Mouse (Mus musculus): ENCODE measurements around the gene Ap1m2. TPM values are rescaled to one million over a fixed set of nuclear protein-coding genes. Genes with fewer than 3 reads are reported as not detected.

Gene Ap1m2
- total and polyA plus RNA-seq, 3 experiments = 0.16 TPM; not detected in 2

DNA sequence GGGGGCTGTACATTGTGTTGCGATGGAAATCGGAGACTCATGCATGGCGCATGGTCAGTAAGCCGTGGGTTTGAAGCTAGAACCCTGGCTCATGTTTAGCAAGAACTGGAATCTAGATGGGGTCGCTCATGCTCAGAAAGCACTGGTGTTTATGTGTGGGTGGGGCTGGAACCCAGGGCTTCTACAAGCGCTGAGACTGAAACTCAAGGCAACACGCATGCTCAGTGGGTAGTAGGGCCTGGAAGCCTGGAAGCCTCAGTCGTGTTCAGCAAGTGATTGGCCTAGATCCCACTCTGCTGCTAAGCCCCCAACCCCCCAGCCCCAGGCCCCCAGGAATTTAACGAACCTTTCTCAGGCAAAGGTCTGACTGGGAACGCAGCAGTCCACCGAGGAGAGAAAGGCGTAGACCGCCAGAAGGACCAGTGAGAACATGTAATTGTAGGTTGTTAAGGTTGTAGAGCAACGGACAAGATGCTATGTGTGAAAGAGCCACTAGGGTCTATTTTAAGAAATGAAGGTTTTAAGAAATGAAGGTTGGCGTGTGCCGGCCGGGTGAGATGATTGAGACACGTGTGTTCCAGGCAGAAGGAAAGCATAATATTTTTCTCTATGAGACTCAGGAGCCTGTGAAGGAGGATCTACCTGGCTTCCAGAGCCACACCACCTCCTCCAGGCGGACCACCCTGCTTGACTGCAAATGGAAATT is 10.2 kb upstream of the Ap1m2 start:
- no peak overlapping the region for H3K4me3 ChIP-seq (ENCODE audit: low read depth, low read length)
- H3K36me3 ChIP-seq (replicated peaks) = peaks cover 27% of the 10 kb centered on the region
- DNase-seq (ENCODE audit: low spot score) (no peak), ATAC-seq (ENCODE audit: extremely low read depth, insufficient number of reproducible peaks, low FRiP score, poor library complexity, severe bottlenecking) (no peak)
- H3K27me3 ChIP-seq (ENCODE audit: insufficient read depth, low read length) = no peaks in the 10 kb centered on the region
- peaks cover 51% of the 10 kb centered on the region for H3K4me1 ChIP-seq (ENCODE audit: insufficient read depth, low read depth, low read length)
- H3K9me3 ChIP-seq (replicated peaks) = no peaks in the 10 kb centered on the region; the same call in 1 of the 2 replicates
- no peak for TF ChIP-seq GATA2 (IDR thresholded peaks at IDR 0.05; ENCODE audit: borderline replicate concordance, low read depth, low read length)
- no peak for TF ChIP-seq POLR2AphosphoS5 (IDR thresholded peaks at IDR 0.05; ENCODE audit: insufficient replicate concordance, low read depth, low read length)
- no peak for TF ChIP-seq GATA1 (IDR thresholded peaks at IDR 0.05; ENCODE audit: borderline replicate concordance, low read length)
- no peak for TF ChIP-seq TAL1 (conservative IDR thresholded peaks at IDR 0.05; ENCODE audit: low read depth, low read length)
- no peak for TF ChIP-seq CTCF (IDR thresholded peaks at IDR 0.05; ENCODE audit: low read depth, low read length)

GRCm38 (mm10) chr9:21321513-21321835 is 9.3 kb upstream of the Ap1m2 start:
- H3K4me3 ChIP-seq (ENCODE audit: low read depth, low read length) = peak overlapping the region; percentile 82
- TF ChIP-seq GATA2 (IDR thresholded peaks at IDR 0.05; ENCODE audit: borderline replicate concordance, low read depth, low read length) (no peak), TAL1 (conservative IDR thresholded peaks at IDR 0.05; ENCODE audit: low read depth, low read length) (no peak), POLR2AphosphoS5 (IDR thresholded peaks at IDR 0.05; ENCODE audit: insufficient replicate concordance, low read depth, low read length) (no peak), CTCF (IDR thresholded peaks at IDR 0.05; ENCODE audit: low read depth, low read length) (no peak), GATA1 (IDR thresholded peaks at IDR 0.05; ENCODE audit: borderline replicate concordance, low read length) (no peak)
- H3K4me1 ChIP-seq (ENCODE audit: insufficient read depth, low read depth, low read length) = peaks cover 45% of the 10 kb centered on the region
- no peaks in the 10 kb centered on the region; the same call in 1 of the 2 replicates for H3K9me3 ChIP-seq (replicated peaks)
- peaks cover 25% of the 10 kb centered on the region for H3K36me3 ChIP-seq (replicated peaks)
- no peaks in the 10 kb centered on the region for H3K27me3 ChIP-seq (ENCODE audit: insufficient read depth, low read length)
- ATAC-seq (ENCODE audit: extremely low read depth, insufficient number of reproducible peaks, low FRiP score, poor library complexity, severe bottlenecking) = peak; percentile 22; the same call in 1 of the 2 replicates
- DNase-seq (ENCODE audit: low spot score) = peak; percentile 47

- Histone ChIP-seq H3K36me3 (replicated peaks) (peaks cover 22% of the 10 kb centered on the region), H3K9me3 (replicated peaks) (no peaks in the 10 kb centered on the region; the same call in 1 of the 2 replicates), H3K4me3 (ENCODE audit: low read depth, low read length) (peak within 1 kb of the TSS; percentile 82), H3K27me3 (ENCODE audit: insufficient read depth, low read length) (no peaks in the 10 kb centered on the region), H3K4me1 (ENCODE audit: insufficient read depth, low read depth, low read length) (peaks cover 44% of the 10 kb centered on the region)
- ATAC-seq (ENCODE audit: extremely low read depth, insufficient number of reproducible peaks, low FRiP score, poor library complexity, severe bottlenecking) (peak; percentile 69), DNase-seq (ENCODE audit: low spot score) (peak; percentile 76)
- no peak for TF ChIP-seq CTCF (IDR thresholded peaks at IDR 0.05; ENCODE audit: low read depth, low read length)
- TF ChIP-seq TAL1 (conservative IDR thresholded peaks at IDR 0.05; ENCODE audit: low read depth, low read length) = no peak
- no peak for TF ChIP-seq POLR2AphosphoS5 (IDR thresholded peaks at IDR 0.05; ENCODE audit: insufficient replicate concordance, low read depth, low read length)
- TF ChIP-seq GATA2 (IDR thresholded peaks at IDR 0.05; ENCODE audit: borderline replicate concordance, low read depth, low read length) = no peak
- TF ChIP-seq GATA1 (IDR thresholded peaks at IDR 0.05; ENCODE audit: borderline replicate concordance, low read length) = no peak
Observed at GRCm38 (mm10) chr9:21320619-21321512, 8.7 kb upstream of the Ap1m2 start, which contains the start of gene Slc44a2. Gene Slc44a2, plus strand, starts transcription at chr9:21320698.

DNA sequence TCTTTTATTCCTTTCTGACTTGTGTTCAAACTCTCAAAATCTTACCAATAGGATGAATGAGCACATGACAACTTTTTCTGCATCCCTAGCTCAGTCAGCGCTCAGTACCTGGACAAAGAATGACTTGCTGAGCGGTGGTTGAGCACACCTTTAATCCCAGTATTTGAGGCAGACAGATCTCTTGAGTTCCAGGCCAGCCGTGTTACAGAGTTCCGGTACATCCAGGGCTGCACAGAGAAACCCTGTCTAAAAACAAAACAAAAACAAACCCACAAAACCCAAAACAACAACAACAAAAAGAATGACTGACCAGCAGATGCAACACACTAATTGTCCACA is 8.1 kb upstream of the Ap1m2 start:
- Histone ChIP-seq H3K27me3 (ENCODE audit: insufficient read depth, low read length) (no peaks in the 10 kb centered on the region), H3K4me1 (ENCODE audit: insufficient read depth, low read depth, low read length) (peaks cover 44% of the 10 kb centered on the region), H3K4me3 (ENCODE audit: low read depth, low read length) (peak overlapping the region; percentile 82), H3K9me3 (replicated peaks) (no peaks in the 10 kb centered on the region; the same call in 1 of the 2 replicates), H3K36me3 (replicated peaks) (peaks cover 16% of the 10 kb centered on the region)
- TF ChIP-seq POLR2AphosphoS5 (IDR thresholded peaks at IDR 0.05; ENCODE audit: insufficient replicate concordance, low read depth, low read length) (no peak), TAL1 (conservative IDR thresholded peaks at IDR 0.05; ENCODE audit: low read depth, low read length) (no peak), GATA2 (IDR thresholded peaks at IDR 0.05; ENCODE audit: borderline replicate concordance, low read depth, low read length) (no peak), GATA1 (IDR thresholded peaks at IDR 0.05; ENCODE audit: borderline replicate concordance, low read length) (no peak), CTCF (IDR thresholded peaks at IDR 0.05; ENCODE audit: low read depth, low read length) (no peak)
- no peak for DNase-seq (ENCODE audit: low spot score)
- no peak for ATAC-seq (ENCODE audit: extremely low read depth, insufficient number of reproducible peaks, low FRiP score, poor library complexity, severe bottlenecking)

DNA sequence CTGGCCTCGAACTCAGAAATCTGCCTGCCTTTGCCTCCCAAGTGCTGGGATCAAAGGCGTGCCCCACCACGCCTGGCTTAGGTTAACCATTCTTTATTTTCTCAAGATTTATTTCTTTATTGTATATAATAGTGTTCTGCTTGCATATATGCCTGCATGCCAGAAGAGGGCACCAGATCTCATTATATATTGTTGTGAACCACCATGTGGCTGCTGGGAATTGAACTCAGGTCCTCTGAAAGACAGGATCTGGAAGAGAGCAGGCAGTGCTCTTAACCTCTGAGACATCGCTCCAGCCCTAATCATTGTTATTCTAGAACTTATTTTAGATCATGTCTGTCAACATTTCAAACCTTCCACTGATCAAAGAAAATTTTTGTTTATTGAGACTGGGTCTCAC is 7.4 kb upstream of the Ap1m2 start:
- no peaks in the 10 kb centered on the region; the same call in 1 of the 2 replicates for H3K9me3 ChIP-seq (replicated peaks)
- no peaks in the 10 kb centered on the region for H3K27me3 ChIP-seq (ENCODE audit: insufficient read depth, low read length)
- H3K4me1 ChIP-seq (ENCODE audit: insufficient read depth, low read depth, low read length) = peaks cover 49% of the 10 kb centered on the region
- no peak overlapping the region for H3K4me3 ChIP-seq (ENCODE audit: low read depth, low read length)
- H3K36me3 ChIP-seq (replicated peaks) = peaks cover 10% of the 10 kb centered on the region
- no peak for ATAC-seq (ENCODE audit: extremely low read depth, insufficient number of reproducible peaks, low FRiP score, poor library complexity, severe bottlenecking)
- TF ChIP-seq TAL1 (conservative IDR thresholded peaks at IDR 0.05; ENCODE audit: low read depth, low read length) (no peak), CTCF (IDR thresholded peaks at IDR 0.05; ENCODE audit: low read depth, low read length) (no peak), POLR2AphosphoS5 (IDR thresholded peaks at IDR 0.05; ENCODE audit: insufficient replicate concordance, low read depth, low read length) (no peak), GATA2 (IDR thresholded peaks at IDR 0.05; ENCODE audit: borderline replicate concordance, low read depth, low read length) (no peak), GATA1 (IDR thresholded peaks at IDR 0.05; ENCODE audit: borderline replicate concordance, low read length) (no peak)
- DNase-seq (ENCODE audit: low spot score) = no peak

GRCm38 (mm10) chr9:21318792-21319191 is 6.7 kb upstream of the Ap1m2 start:
- no peak for ATAC-seq (ENCODE audit: extremely low read depth, insufficient number of reproducible peaks, low FRiP score, poor library complexity, severe bottlenecking)
- H3K36me3 ChIP-seq (replicated peaks) = peaks cover 5% of the 10 kb centered on the region

More at GRCm38 (mm10) chr9:21318792-21319191, 6.7 kb upstream of the Ap1m2 start:
- DNase-seq (ENCODE audit: low spot score) = no peak
- H3K4me3 ChIP-seq (ENCODE audit: low read depth, low read length) = no peak overlapping the region
- H3K27me3 ChIP-seq (ENCODE audit: insufficient read depth, low read length) = no peaks in the 10 kb centered on the region
- peaks cover 47% of the 10 kb centered on the region for H3K4me1 ChIP-seq (ENCODE audit: insufficient read depth, low read depth, low read length)
- H3K9me3 ChIP-seq (replicated peaks) = no peaks in the 10 kb centered on the region; the same call in 1 of the 2 replicates
- no peak for TF ChIP-seq CTCF (IDR thresholded peaks at IDR 0.05; ENCODE audit: low read depth, low read length)
- TF ChIP-seq TAL1 (conservative IDR thresholded peaks at IDR 0.05; ENCODE audit: low read depth, low read length) = no peak
- no peak for TF ChIP-seq POLR2AphosphoS5 (IDR thresholded peaks at IDR 0.05; ENCODE audit: insufficient replicate concordance, low read depth, low read length)
